Mouse (Mus musculus): ENCODE data around the gene Cblb. TPM values are rescaled to one million over a fixed set of nuclear protein-coding genes. Genes with fewer than 3 reads are reported as not detected.

Cblb gene
- polyA plus RNA-seq, 1 experiment from 2014 or later = 1.8 TPM

- H3K36me3 ChIP-seq (replicated peaks) = no peaks in the 10 kb centered on the region
- no peaks in the 10 kb centered on the region for H3K27me3 ChIP-seq
- no peak overlapping the region for H3K4me2 ChIP-seq
- H3K4me3 ChIP-seq (replicated peaks) = no peak overlapping the region
- 0 out of 2 replicates have a peak, but pooled peaks cover 4% of the 10 kb centered on the region for H3K4me1 ChIP-seq (replicated peaks)
- no peak for ATAC-seq (ENCODE audit: insufficient read depth)
- no peak overlapping the region for H3K27ac ChIP-seq (replicated peaks)
- WGBS (ENCODE audit: insufficient replicate concordance) = 62% methylated on average over 2 of the region's 2 CpGs
- H3K9me3 ChIP-seq (replicated peaks) = no peaks in the 10 kb centered on the region
- no peak overlapping the region for H3K9ac ChIP-seq
Measured at GRCm38 (mm10) chr16:52038821-52039220, 7.8 kb downstream of the Cblb start.

- Histone ChIP-seq H3K9me3 (replicated peaks) (no peaks in the 10 kb centered on the region), H3K27me3 (no peaks in the 10 kb centered on the region), H3K9ac (no peak overlapping the region), H3K4me1 (replicated peaks) (0 out of 2 replicates have a peak, but pooled peaks cover 4% of the 10 kb centered on the region), H3K4me2 (no peak overlapping the region), H3K36me3 (replicated peaks) (no peaks in the 10 kb centered on the region), H3K27ac (replicated peaks) (no peak overlapping the region), H3K4me3 (replicated peaks) (no peak overlapping the region)
- WGBS (ENCODE audit: insufficient replicate concordance) = 65% methylated on average over 4 of the region's 4 CpGs
- ATAC-seq (ENCODE audit: insufficient read depth) = no peak
Measured at GRCm38 (mm10) chr16:52040937-52041336, 9.9 kb downstream of the Cblb start.

GRCm38 (mm10) chr16:52042667-52043379 is 11.8 kb downstream of the Cblb start:
- H3K9ac ChIP-seq = no peak overlapping the region
- no peaks in the 10 kb centered on the region for H3K27me3 ChIP-seq
- no peak overlapping the region for H3K4me3 ChIP-seq (replicated peaks)
- 0 out of 2 replicates have a peak, but pooled peaks cover under 1% of the 10 kb centered on the region for H3K36me3 ChIP-seq (replicated peaks)
- H3K9me3 ChIP-seq (replicated peaks) = no peaks in the 10 kb centered on the region
- WGBS (ENCODE audit: insufficient replicate concordance) = 78% methylated on average over 14 of the region's 14 CpGs
- 0 out of 2 replicates have a peak, but pooled peaks cover 4% of the 10 kb centered on the region for H3K4me1 ChIP-seq (replicated peaks)
- no peak overlapping the region for H3K4me2 ChIP-seq
- H3K27ac ChIP-seq (replicated peaks) = no peak overlapping the region
- ATAC-seq (ENCODE audit: insufficient read depth) = no peak

GRCm38 (mm10) chr16:52043380-52044117 is 12.5 kb downstream of the Cblb start:
- Histone ChIP-seq H3K4me3 (replicated peaks) (no peak overlapping the region), H3K27me3 (no peaks in the 10 kb centered on the region), H3K27ac (replicated peaks) (no peak overlapping the region), H3K9ac (no peak overlapping the region), H3K36me3 (replicated peaks) (0 out of 2 replicates have a peak, but pooled peaks cover 7% of the 10 kb centered on the region), H3K4me1 (replicated peaks) (0 out of 2 replicates have a peak, but pooled peaks cover 4% of the 10 kb centered on the region), H3K9me3 (replicated peaks) (no peaks in the 10 kb centered on the region), H3K4me2 (no peak overlapping the region)
- no peak for ATAC-seq (ENCODE audit: insufficient read depth)
- WGBS (ENCODE audit: insufficient replicate concordance) = 76% methylated on average over 11 of the region's 11 CpGs

GRCm38 (mm10) chr16:52044518-52044917 is 13.5 kb downstream of the Cblb start:
- Histone ChIP-seq H3K4me3 (replicated peaks) (no peak overlapping the region), H3K9ac (no peak overlapping the region), H3K9me3 (replicated peaks) (no peaks in the 10 kb centered on the region), H3K36me3 (replicated peaks) (0 out of 2 replicates have a peak, but pooled peaks cover 8% of the 10 kb centered on the region), H3K4me1 (replicated peaks) (peaks cover 5% of the 10 kb centered on the region; the same call in 1 of the 2 replicates), H3K27me3 (no peaks in the 10 kb centered on the region), H3K27ac (replicated peaks) (no peak overlapping the region), H3K4me2 (no peak overlapping the region)
- no peak for ATAC-seq (ENCODE audit: insufficient read depth)
- 84% methylated on average over 7 of the region's 7 CpGs for WGBS (ENCODE audit: insufficient replicate concordance)

- WGBS (ENCODE audit: insufficient replicate concordance) = 31% methylated on average over 4 of the region's 4 CpGs
- H3K4me2 ChIP-seq = no peak overlapping the region
- H3K4me3 ChIP-seq (replicated peaks) = no peak overlapping the region
- 0 out of 2 replicates have a peak, but pooled peaks cover 8% of the 10 kb centered on the region for H3K36me3 ChIP-seq (replicated peaks)
- peaks cover 6% of the 10 kb centered on the region; the same call in 1 of the 2 replicates for H3K4me1 ChIP-seq (replicated peaks)
- ATAC-seq (ENCODE audit: insufficient read depth) = no peak
- no peak overlapping the region for H3K9ac ChIP-seq
- no peak overlapping the region for H3K27ac ChIP-seq (replicated peaks)
- no peaks in the 10 kb centered on the region for H3K27me3 ChIP-seq
- no peaks in the 10 kb centered on the region for H3K9me3 ChIP-seq (replicated peaks)
Measured at GRCm38 (mm10) chr16:52044985-52045384, 14.0 kb downstream of the Cblb start.

- Histone ChIP-seq H3K9me3 (replicated peaks) (no peaks in the 10 kb centered on the region), H3K27ac (replicated peaks) (no peak overlapping the region), H3K9ac (no peak overlapping the region), H3K4me2 (no peak overlapping the region), H3K27me3 (no peaks in the 10 kb centered on the region), H3K36me3 (replicated peaks) (0 out of 2 replicates have a peak, but pooled peaks cover 8% of the 10 kb centered on the region), H3K4me1 (replicated peaks) (peaks cover 6% of the 10 kb centered on the region; the same call in 1 of the 2 replicates), H3K4me3 (replicated peaks) (no peak overlapping the region)
- no peak for ATAC-seq (ENCODE audit: insufficient read depth)
- WGBS (ENCODE audit: insufficient replicate concordance) = 84% methylated on average over 4 of the region's 4 CpGs
Measured at GRCm38 (mm10) chr16:52046464-52046863, 15.4 kb downstream of the Cblb start.

- ATAC-seq (ENCODE audit: insufficient read depth) = no peak
- no peak overlapping the region for H3K27ac ChIP-seq (replicated peaks)
- no peak overlapping the region for H3K4me2 ChIP-seq
- no peaks in the 10 kb centered on the region for H3K9me3 ChIP-seq (replicated peaks)
- peaks cover 6% of the 10 kb centered on the region; the same call in 1 of the 2 replicates for H3K4me1 ChIP-seq (replicated peaks)
- WGBS (ENCODE audit: insufficient replicate concordance) = 79% methylated on average over 8 of the region's 8 CpGs
- 0 out of 2 replicates have a peak, but pooled peaks cover 8% of the 10 kb centered on the region for H3K36me3 ChIP-seq (replicated peaks)
- H3K9ac ChIP-seq = no peak overlapping the region
- H3K27me3 ChIP-seq = no peaks in the 10 kb centered on the region
- no peak overlapping the region for H3K4me3 ChIP-seq (replicated peaks)
Measured at GRCm38 (mm10) chr16:52051106-52051505, 20.1 kb downstream of the Cblb start.

GRCm38 (mm10) chr16:52052734-52053133 is 21.7 kb downstream of the Cblb start:
- H3K9ac ChIP-seq = no peak overlapping the region
- H3K4me2 ChIP-seq = no peak overlapping the region
- H3K9me3 ChIP-seq (replicated peaks) = no peaks in the 10 kb centered on the region
- H3K27me3 ChIP-seq = no peaks in the 10 kb centered on the region
- WGBS (ENCODE audit: insufficient replicate concordance) = 68% methylated on average over 5 of the region's 5 CpGs
- no peak overlapping the region for H3K4me3 ChIP-seq (replicated peaks)
- no peak for ATAC-seq (ENCODE audit: insufficient read depth)
- 0 out of 2 replicates have a peak, but pooled peaks cover 8% of the 10 kb centered on the region for H3K36me3 ChIP-seq (replicated peaks)
- no peak overlapping the region for H3K27ac ChIP-seq (replicated peaks)
- peaks cover 10% of the 10 kb centered on the region for H3K4me1 ChIP-seq (replicated peaks)

GRCm38 (mm10) chr16:52055236-52055635 is 24.2 kb downstream of the Cblb start:
- Histone ChIP-seq H3K4me2 (no peak overlapping the region), H3K36me3 (replicated peaks) (no peaks in the 10 kb centered on the region), H3K4me3 (replicated peaks) (no peak overlapping the region), H3K4me1 (replicated peaks) (peaks cover 19% of the 10 kb centered on the region), H3K9me3 (replicated peaks) (no peaks in the 10 kb centered on the region), H3K27me3 (no peaks in the 10 kb centered on the region), H3K27ac (replicated peaks) (no peak overlapping the region), H3K9ac (no peak overlapping the region)
- 74% methylated on average over 3 of the region's 3 CpGs for WGBS (ENCODE audit: insufficient replicate concordance)
- ATAC-seq (ENCODE audit: insufficient read depth) = no peak

- Histone ChIP-seq H3K27me3 (no peaks in the 10 kb centered on the region), H3K4me2 (no peak overlapping the region), H3K9ac (no peak overlapping the region), H3K4me3 (replicated peaks) (no peak overlapping the region), H3K9me3 (replicated peaks) (no peaks in the 10 kb centered on the region), H3K27ac (replicated peaks) (no peak overlapping the region), H3K4me1 (replicated peaks) (peaks cover 28% of the 10 kb centered on the region), H3K36me3 (replicated peaks) (no peaks in the 10 kb centered on the region)
- WGBS (ENCODE audit: insufficient replicate concordance) = 28% methylated on average over 4 of the region's 4 CpGs
- ATAC-seq (ENCODE audit: insufficient read depth) = no peak
Measured at GRCm38 (mm10) chr16:52056164-52056563, 25.1 kb downstream of the Cblb start.
